Mouse (Mus musculus) c-Kit-positive CD71-positive TER-119-positive erythroid progenitor cells, embryonic 14.5 days (primary cell): ENCODE data around the gene Hmox1.

Source experiments
- DNase-seq: peaks from one replicate; pipeline ENCODE4 v3.0.0-alpha.2; 2013; ENCODE audit warnings: low spot score

Hmox1 gene

DNA sequence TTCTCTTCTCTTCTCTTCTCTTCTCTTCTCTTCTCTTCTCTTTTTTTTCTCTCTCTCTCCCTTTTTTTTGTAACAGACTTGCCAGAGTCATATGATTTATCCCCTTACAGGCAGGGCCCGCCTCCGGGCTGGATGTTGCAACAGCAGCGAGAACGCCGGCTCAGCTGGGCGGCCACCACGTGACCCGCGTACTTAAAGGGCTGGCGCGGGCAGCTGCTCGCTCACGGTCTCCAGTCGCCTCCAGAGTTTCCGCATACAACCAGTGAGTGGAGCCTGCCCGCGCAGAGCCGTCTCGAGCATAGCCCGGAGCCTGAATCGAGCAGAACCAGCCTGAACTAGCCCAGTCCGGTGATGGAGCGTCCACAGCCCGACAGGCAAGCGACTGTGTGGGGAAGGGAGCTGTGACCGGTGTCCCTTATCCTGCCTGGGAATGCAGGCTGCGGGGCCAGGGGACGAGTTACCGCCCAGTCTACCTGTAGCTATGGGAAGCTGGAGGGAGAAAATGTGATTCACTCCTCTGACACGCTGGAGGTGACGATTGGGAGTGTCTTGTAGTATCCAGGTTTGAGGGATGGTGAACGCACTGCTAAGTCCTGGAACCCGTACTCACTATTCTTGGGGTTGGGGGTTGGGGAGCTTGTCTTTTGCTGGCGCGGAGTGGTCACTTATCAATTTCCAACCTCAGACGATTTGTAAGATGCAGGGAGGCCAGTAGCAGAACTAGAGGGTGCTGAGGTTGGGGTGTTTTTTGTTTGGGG, at the start of gene Hmox1:
Gene Hmox1 (plus strand): TSS at position 223 of the 758 bp plus-strand sequence.
- DNase-seq, result peak; percentile 45

DNA sequence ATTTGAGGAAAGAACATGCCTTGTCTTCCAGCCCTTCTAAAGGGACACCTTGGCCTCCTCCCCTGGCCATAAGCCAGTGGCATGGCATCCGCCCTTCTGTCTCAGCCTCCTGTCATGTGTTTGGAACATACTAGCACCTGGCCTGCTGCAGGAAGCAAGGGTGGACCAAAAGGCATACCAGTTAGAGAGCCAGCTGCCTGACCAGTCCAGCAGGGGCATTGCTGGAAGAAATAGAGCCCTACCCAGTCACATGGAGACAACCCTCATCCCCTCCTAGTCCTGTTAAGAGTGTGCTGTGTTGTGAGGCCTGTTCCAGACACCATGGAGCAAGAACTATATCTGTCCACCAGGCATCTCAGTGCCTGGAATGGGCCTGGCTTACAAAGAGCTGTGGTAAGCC, 47.1 kb upstream of the Hmox1 start:
- DNase-seq, result no peak

DNA sequence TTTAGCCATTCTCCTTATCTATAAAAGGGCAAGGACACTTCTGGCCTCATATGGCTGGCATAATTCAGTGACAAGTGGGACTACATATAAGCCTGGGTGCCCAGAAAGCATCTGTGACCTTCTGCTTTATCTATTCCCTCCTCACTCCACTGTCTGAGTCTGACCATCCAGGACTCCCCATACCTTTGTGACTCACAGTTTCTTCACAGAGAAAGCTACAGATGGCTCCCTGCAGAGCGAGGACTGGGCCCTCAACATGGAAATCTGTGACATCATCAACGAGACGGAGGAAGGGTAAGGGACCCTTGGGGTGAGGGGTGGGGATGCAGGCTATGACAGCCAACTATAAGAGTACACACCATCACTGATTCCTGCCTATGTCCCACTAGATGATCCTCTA, 45.6 kb upstream of the Hmox1 start:
- DNase-seq, result no peak

DNA sequence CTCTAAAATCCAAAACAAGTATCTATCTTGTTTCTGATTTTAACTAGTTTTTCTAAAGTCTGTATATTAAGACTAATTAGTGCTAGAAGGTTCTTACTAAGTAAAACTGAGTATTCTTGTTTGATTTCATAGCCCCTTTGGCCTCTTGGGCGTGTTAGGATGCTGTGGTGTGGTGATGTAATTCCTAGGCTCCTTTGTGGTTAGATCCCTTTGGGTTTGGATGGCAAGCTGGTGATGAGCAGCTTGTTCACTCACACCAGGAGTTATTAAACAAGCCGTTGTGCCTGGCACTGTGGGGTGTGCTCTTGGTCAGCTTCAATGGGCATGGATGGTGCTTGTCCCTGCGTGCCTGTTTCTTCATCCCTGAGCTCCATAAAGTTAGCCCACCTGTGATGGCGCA, 40.1 kb upstream of the Hmox1 start:
- no peak for DNase-seq

DNA sequence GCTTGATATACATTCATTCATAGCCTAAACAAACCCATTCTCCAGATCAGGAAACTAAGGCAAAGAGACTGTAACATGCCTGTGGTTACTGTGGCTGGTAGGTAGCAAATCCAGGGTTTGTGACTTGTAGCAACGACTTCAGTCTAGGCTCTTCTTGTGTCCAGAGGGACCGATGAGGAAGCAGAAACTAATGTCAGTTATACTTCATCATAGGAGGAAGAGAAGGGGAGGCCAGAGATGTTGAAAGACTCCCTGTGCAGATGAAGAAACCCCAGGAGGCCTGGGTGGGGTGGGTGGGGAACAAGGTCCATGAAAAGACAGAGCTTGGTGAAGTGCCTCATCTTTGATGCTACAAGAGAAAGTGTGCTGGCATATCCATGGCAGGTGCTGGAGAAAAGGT, 37.7 kb upstream of the Hmox1 start:
- no peak for DNase-seq

DNA sequence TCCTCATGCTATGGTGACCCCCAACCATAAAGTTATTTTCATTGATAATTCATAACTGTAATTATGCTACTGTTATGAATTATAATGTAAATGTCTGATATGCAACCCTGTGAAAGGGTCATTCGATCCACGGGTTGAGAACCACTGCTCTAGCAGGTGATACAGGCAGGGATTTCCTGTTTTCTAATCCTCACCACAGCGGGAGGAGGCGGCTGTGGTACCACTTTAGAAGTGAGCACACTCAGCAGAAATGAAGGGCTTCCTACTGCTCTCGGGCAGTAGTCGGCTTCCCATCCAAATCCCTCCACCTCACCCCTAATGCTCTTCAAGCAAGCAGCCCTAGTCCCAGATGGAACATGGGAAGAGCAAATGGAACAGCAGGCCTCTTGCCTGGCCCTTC, 33.4 kb upstream of the Hmox1 start:
- no peak for DNase-seq

DNA sequence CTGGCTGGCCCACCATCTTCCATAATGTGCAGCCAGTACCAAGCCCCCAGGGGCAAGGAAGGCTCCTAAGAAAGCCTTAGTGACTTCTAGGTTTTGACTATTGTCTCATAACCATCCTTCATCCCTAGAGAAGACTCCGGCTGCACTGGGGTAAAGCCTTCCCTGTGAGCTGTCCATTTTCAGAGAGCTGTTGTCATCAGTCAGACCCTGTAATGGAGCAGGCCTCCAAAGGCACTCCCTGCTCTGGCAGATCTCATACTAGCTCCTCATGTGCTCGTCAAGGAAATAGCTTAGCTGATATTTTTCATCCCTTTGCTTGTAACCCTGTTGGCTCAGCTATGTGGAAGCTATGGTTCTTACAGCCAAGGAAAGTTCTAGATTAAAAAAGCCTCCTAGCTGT, 32.6 kb upstream of the Hmox1 start:
- DNase-seq, result no peak

DNA sequence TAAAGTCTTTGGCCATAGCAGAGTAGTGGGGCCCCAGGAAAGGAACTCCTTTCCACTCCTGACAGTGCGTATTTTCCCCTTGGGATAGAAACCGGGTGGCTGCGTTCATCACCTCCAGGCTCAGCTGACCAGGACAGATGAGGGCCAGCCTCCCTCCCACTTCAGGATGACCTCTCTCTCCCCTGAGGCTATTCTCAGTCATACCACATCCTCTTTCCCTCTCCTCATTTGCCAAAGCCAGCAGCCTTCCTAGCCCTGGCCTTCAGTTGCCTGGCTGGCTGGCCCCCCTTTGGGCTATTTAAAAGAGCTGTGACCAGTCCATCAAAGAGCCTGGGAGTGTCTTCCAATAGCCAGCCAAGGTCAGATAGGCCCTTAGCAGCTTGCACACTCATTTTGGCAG, 30.1 kb upstream of the Hmox1 start:
- DNase-seq, result no peak

DNA sequence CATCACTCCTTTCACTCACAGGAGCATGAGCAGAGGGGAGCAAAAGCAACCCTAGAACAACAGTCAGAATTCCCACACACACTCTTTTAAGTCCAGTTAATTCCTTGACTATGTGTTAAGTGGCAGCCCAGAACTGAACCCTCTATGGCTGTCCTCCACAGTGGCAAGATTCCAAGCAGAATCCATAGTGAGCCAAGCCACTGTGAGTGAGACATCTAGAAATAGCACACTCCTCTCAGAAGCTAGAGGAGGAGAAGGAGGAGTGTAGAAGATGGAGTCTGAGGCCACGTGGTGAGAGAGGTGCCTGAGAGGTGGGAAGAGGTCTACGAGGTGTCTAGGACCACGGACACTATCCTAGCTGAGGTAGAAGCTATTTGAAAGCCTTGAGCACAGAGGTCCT, 28.6 kb upstream of the Hmox1 start:
- no peak for DNase-seq

DNA sequence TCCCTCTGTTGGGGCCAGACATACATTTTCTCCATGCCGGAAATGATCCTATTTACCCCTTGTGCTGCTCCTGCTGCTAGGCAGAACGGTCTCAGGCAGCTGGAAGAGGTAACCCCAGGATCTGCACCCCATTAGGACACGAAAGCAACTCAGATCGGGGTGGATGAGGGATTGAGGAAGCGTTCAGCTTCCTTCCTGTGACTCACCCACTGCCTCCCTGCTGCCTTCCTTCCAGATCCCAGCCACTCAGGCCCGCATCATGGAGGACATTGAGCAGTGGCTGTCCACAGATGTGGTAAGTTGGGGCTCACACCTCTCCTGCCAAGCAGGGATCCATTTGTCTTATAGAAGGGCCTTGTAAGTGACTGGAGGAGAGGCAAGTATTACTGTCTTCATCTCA, 26.1 kb upstream of the Hmox1 start:
- DNase-seq, result no peak

DNA sequence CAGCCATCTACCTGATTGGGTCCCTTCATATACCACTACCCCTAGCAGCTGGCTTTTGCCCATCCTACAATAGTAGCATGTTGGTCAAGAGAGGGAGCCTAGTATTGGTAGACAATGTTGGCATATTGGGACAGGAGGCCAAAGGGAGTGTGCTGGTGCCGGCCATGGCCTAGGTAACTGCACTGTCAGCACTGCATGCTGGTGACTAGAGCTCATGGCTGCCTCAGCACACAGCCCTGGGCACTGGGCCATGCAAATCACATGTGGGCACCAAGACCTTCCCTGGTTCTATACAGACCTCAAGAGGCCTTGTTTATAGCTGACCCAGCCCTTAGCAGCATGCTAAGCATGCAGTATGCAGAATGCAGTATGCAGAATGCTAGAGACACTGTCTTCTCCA, 23.1 kb upstream of the Hmox1 start:
- DNase-seq, result no peak

DNA sequence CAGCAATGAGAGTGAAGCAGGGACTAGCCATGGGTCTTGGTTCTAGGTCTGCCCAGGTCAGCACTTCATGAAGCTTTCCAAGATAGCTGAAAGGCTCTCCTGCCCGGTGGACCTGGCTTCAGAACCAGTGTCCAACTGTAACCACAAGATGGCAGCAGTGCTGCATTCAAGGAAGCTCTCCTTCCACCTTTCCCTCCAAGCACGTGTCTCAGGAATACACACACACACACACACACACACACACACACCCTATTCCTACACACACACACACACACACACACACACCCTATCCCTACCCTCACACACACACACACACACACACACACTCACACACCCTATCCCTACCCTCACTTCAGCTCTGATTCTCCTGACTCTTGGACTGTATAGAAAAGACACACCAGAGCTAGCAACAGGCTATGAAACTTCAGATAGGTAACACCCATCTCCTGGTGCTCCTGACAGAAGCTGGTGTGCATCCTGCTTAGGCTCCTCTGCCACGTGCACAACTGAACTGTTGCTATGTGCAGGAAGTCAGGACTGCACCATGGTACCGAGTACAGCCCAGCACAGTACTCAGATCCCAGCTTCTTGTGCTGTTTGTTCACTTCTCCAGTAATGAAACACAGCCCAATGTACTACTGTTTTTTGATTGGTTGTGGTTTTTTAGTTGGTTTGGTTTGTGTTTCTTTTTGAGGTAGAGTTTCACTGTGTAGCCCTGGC, 21.6 kb upstream of the Hmox1 start:
- DNase-seq, result peak; percentile 76

DNA sequence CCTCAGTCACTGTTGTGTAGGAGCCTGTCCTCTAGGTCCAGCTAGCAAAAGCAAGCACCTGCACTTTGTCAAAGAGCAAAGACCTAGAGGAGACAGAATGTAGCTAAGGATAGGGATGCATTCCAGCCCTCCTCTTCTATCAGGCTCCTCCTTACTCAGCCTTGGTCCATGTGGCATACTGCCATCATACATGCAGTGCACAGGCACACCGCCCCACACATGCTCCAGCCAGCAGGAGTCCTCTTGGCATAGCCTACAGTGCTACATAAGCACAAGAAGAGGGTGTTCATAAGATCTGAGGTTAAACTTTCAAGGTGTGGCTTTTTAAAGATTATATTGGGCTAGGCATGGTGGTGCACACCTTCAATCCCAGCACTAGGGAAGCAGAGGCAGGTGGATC, 18.5 kb upstream of the Hmox1 start:
- DNase-seq, result no peak

DNA sequence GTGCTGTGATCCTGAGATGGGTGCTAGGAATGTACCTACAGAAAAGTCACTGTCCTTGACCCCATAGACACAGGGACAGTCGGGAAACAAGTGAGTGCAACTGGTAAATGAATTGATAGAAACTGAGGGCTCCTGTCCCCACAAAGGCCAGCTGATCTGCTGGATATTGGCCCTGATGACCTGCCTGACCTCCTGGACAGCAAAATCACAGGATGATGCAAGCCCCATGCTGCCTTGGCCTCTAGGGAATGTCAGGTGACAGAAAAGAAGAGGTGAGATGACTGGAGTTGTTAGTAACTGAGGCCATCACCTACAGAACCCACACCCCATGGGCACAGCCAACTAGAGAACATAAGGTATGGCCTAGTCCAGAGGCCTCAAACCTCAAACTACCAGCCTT, 15.2 kb upstream of the Hmox1 start:
- no peak for DNase-seq

DNA sequence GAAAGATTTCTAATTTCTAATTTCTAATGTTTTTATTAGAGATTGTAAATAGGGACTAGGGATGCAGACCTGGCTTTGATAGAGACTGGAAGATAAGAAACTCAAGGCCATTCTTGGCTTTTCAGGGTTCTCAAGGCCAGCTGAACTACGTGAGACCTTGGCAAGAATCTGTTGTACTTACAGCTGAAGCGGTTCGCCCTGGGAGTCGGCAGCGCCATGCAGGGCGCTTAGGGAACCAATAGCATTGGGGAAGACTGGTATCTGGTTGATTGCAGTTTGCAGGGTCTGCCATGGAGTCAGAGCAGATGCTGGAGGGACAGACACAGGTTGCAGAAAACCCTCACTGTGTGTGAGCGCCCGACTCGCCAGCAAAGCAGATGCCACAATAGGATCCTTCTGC, 14.6 kb upstream of the Hmox1 start:
- no peak for DNase-seq

DNA sequence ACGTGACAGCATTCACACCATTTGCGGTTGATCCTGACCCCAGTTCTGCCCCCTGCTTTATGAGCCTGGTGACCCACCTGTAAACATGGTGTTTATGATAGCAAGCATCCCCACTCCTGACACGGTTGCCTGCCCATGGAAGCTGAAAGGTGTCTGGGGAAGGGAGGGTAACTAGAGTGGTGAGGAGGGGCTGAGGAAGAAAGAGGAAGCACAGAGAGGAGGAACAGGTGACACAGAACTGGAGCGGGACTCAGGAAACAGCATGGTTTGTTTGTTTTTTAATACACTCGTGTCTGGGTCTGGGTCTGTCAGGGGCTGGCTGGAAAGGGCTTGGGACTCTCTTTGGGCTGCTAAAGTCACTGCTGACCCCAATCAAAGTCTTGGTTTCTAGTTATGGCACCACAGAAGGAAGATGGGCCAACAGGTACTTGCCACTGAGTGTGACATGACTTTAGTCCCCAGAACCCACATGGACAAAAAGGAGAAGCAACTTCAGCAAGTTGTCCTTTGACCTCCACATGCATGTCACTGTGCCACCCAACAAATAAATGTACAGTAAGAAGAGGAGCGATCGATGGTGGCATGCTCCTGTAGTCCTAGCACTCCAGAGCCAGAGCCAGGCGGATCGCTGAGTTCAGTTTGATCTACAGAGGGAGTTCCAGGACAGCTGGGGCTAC, 11.9 kb upstream of the Hmox1 start:
- DNase-seq, result no peak

DNA sequence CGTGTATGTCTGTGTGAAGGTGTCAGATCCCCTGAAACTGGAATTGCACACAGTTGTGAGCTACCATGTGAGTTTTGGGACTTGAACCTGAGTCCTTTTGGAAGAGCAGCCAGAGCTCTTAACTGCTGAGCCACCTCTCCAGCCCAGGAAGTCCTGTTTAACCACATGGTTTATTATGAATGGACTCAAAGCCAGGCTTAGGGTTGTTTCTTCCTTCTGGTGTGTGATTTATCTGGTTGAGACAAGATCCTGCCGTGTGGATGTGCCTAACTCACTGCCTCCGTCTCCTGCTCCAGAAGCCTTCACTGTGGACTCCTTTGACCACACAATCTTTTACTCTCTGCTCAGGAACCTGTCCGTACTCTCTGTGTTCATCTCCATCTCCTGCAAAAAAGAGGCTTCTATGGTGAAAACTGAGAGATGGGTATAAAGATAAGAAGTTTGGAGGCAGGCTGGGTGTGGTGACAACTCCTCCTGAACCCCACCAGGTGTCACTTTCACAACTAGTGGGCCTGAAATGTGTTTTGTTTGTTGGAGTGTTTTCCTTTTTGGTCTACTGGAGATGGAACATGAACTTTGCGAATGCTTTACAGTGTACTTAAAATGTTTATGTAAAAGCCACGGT, 11.1 kb upstream of the Hmox1 start:
- DNase-seq, result no peak

DNA sequence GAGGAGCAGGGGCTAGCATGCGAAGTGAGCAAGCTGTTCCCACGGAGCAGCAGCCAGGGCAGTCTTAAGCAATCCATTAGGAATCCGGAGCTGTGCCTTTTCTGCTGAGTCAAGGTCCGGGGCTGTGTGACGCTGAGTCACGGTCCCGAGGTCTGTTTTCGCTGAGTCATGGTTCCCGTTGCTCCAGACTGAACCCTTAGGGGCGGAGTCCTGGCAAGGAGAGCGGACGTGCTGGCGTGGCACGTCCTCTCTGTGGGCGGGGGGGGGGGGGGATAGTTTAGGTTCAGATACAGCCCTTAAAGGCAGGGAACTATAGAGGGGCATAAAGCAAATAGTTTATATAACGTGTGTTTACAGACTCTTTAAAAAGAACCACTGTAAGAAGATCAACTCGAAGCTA, 9.6 kb upstream of the Hmox1 start:
- peak; percentile 97 for DNase-seq

DNA sequence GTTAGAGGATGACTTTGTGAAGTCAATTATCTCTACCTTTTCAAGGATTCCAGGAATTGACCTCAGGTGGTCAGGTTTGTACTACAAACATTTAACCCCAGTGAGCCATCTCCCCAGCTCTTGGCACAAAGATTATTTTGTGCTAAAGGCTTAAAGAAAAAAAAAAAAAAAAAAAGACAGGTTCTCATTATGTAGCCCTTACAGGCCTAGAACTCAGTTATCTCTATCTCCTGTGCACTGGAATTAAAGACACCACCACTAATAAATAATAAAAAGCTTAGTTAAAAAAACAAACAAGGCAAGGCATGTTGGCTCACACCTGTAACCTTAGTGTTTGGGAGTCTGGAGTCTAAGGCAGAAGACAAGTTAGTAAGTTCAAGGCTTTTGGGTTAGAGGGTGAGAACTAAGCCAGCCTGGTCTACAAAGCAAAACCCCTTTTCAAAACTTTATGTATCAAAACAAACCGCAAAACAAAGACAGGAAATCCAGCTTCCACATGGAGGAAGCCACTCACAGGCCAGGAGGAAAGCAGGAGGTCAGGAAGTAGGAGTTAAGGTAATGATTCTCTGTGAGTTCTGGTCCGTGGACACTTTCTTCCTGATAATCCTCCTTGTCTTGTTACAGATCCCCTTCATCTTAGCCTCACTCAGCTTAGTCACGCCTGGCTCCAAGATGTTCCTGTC, 8.9 kb upstream of the Hmox1 start:
- DNase-seq, result no peak

DNA sequence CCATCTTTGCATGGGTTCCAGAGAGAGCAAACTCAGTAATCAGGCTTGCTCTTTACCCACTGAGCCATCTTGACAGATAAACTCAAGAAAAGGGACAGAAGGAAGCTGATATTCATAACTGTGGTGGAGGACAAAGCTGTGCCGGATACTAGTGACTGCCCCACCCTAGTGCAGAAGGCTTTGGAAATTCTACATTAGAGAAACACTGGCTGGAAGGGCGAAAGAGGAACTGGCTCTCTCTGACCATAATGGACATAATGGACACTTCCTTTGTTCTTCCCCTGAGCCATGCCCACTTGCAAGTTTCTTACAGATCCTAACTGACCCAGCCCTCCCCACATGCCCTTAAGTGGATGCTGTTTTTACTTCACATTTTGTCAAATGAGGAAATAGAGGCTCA, 7.4 kb upstream of the Hmox1 start:
- no peak for DNase-seq

DNA sequence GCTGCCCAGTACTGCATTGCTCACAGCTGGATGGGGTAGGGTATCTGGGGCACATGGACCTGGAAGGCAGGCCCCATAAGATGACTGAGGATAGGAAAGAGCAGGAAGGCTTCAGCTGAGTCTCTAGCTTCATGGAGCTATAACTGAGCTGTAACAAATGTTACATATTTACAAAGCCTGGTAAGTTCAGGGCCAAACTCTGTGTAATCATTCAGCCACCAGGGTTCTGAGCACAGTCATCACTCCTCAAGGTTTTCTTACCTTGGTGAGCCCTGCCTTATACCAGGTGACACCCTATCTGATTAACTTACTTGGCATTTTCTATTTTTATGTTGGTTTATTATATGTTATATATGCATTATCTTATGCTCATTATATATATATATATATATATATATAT, 6.3 kb upstream of the Hmox1 start:
- no peak for DNase-seq
